Mouse (Mus musculus) stomach, postnatal 0 days (tissue): ENCODE results near the gene Lin28a. TPM values are rescaled to one million over a fixed set of nuclear protein-coding genes. Genes with fewer than 3 reads are reported as not detected.

Experiments
- ATAC-seq: fragments of 200-750 bp; cut with Nextera tagmentation; 2 replicates; pipeline ENCODE4 v1.8.0; 2017; ENCODE audit not compliant: low FRiP score, low TSS enrichment
- DNase-seq: peaks from one replicate; pipeline ENCODE4 v3.0.0-alpha.2; 2016; ENCODE audit warnings: low spot score
- H3K27ac ChIP-seq: fragments of 300-500 bp; sonication (generic); replicated peaks from 2 replicates; pipeline ENCODE4 v1.5.1; 2014; ENCODE audit warnings: mild to moderate bottlenecking, control low read depth
- H3K27me3 ChIP-seq: fragments of 300-500 bp; sonication (generic); 2 replicates; pipeline ENCODE4 v1.6.1; 2014; ENCODE audit warnings: low read length; ENCODE audit not compliant: control insufficient read depth, insufficient read depth
- H3K36me3 ChIP-seq: fragments of 300-500 bp; sonication (generic); 2 replicates; pipeline ENCODE4 v1.6.1; 2014; ENCODE audit warnings: low read length, mixed read lengths; ENCODE audit not compliant: control insufficient read depth, insufficient read depth
- H3K4me1 ChIP-seq: fragments of 300-500 bp; sonication (generic); replicated peaks from 2 replicates; pipeline ENCODE4 v1.6.1; 2014; ENCODE audit warnings: antibody characterized with exemption; ENCODE audit not compliant: control insufficient read depth, insufficient read depth
- H3K4me2 ChIP-seq: fragments of 300-500 bp; sonication (generic); replicated peaks from 2 replicates; pipeline ENCODE4 v1.6.1; 2014; ENCODE audit warnings: low read depth, mild to moderate bottlenecking, control low read depth, moderate library complexity
- H3K4me3 ChIP-seq: fragments of 300-500 bp; sonication (generic); 2 replicates; pipeline ENCODE4 v1.5.1; 2014; ENCODE audit warnings: low read depth, low read length, control low read depth
- H3K9ac ChIP-seq: fragments of 300-500 bp; sonication (generic); 2 replicates; pipeline ENCODE4 v1.6.1; 2014; ENCODE audit warnings: mild to moderate bottlenecking, low read length, control low read depth, mixed read lengths
- H3K9me3 ChIP-seq: fragments of 300-500 bp; sonication (generic); 2 replicates; pipeline ENCODE4 v1.6.1; 2016; ENCODE audit warnings: low read length; ENCODE audit not compliant: control insufficient read depth
- CTCF ChIP-seq: IDR thresholded peaks from 2 replicates; pipeline ENCODE4 v1.5.1; 2016; ENCODE audit warnings: antibody characterized with exemption, low read depth, mild to moderate bottlenecking, moderate library complexity
- EP300 ChIP-seq: optimal IDR thresholded peaks from 2 replicates; pipeline ENCODE3; 2016; ENCODE audit warnings: antibody characterized with exemption
- WGBS: fragments of 180-500 bp; shearing (Covaris S2); extraction: QIAGEN DNeasy Blood & Tissue Kit; methylation state at CpG from one replicate; pipeline ENCODE4 v1.1.7; 2014; 5-methylcytosine and 5-hydroxymethylcytosine counted together
- polyA plus RNA-seq: library from polyadenylated mRNA; unstranded; fragments of >200 nt; fragmentation: Nextera tagmentation; extraction: Ambion mirVana; gene quantifications from 2 replicates; pipeline ENCODE4 v1.2.1, GENCODE M21; 2015

Gene Lin28a
- polyA plus RNA-seq, 1 experiment from 2014 or later, result not detected

GRCm38 (mm10) chr4:134017201-134017865 lies 1.3 kb downstream of the Lin28a start:
- Histone ChIP-seq H3K36me3 (no peaks in the 10 kb centered on the region), H3K9ac (no peak overlapping the region), H3K4me2 (no peak overlapping the region), H3K9me3 (no peaks in the 10 kb centered on the region), H3K27ac (no peak overlapping the region), H3K4me3 (no peak overlapping the region), H3K4me1 (no peaks in the 10 kb centered on the region), H3K27me3 (peaks cover 15% of the 10 kb centered on the region; the same call in 1 of the 2 replicates)
- no peak for TF ChIP-seq CTCF
- no peak for TF ChIP-seq EP300
- 10% methylated on average over 21 of the region's 21 CpGs for WGBS
- ATAC-seq, result no peak
- DNase-seq, result no peak

- H3K4me1 ChIP-seq, result no peaks in the 10 kb centered on the region
- peaks cover 15% of the 10 kb centered on the region; the same call in 1 of the 2 replicates for H3K27me3 ChIP-seq
- DNase-seq, result no peak
Measured at GRCm38 (mm10) chr4:134016767-134017166, 1.9 kb downstream of the Lin28a start.

GRCm38 (mm10) chr4:134016208-134016607 lies 2.4 kb downstream of the Lin28a start:
- ATAC-seq (no peak), DNase-seq (no peak)
- H3K27me3 ChIP-seq, result peaks cover 15% of the 10 kb centered on the region; the same call in 1 of the 2 replicates
- 17% methylated on average over 7 of the region's 7 CpGs for WGBS
- no peaks in the 10 kb centered on the region for H3K9me3 ChIP-seq
- TF ChIP-seq EP300 (no peak), CTCF (no peak)
- no peak overlapping the region for H3K9ac ChIP-seq
- no peak overlapping the region for H3K27ac ChIP-seq
- H3K4me2 ChIP-seq, result no peak overlapping the region
- H3K36me3 ChIP-seq, result no peaks in the 10 kb centered on the region
- no peaks in the 10 kb centered on the region for H3K4me1 ChIP-seq
- no peak overlapping the region for H3K4me3 ChIP-seq

More at GRCm38 (mm10) chr4:134016767-134017166, 1.9 kb downstream of the Lin28a start:
- WGBS, result 3% methylated on average over 8 of the region's 8 CpGs
- no peak for TF ChIP-seq EP300
- TF ChIP-seq CTCF, result no peak
- Histone ChIP-seq H3K4me3 (no peak overlapping the region), H3K9ac (no peak overlapping the region), H3K9me3 (no peaks in the 10 kb centered on the region), H3K27ac (no peak overlapping the region), H3K36me3 (no peaks in the 10 kb centered on the region), H3K4me2 (no peak overlapping the region)
- ATAC-seq, result no peak

- H3K27ac ChIP-seq, result no peak overlapping the region
- no peaks in the 10 kb centered on the region for H3K9me3 ChIP-seq
- DNase-seq (peak; percentile 45), ATAC-seq (no peak)
- H3K4me1 ChIP-seq, result no peaks in the 10 kb centered on the region
- WGBS, result 48% methylated on average over 12 of the region's 12 CpGs
- H3K4me2 ChIP-seq, result no peak overlapping the region
- no peak overlapping the region for H3K4me3 ChIP-seq
- 0 out of 2 replicates have a peak, but pooled peaks cover 6% of the 10 kb centered on the region for H3K27me3 ChIP-seq
- no peaks in the 10 kb centered on the region for H3K36me3 ChIP-seq
- no peak for TF ChIP-seq EP300
- peak; percentile 63 for TF ChIP-seq CTCF
- H3K9ac ChIP-seq, result no peak overlapping the region
Measured at GRCm38 (mm10) chr4:134012858-134013528, 5.6 kb downstream of the Lin28a start.

GRCm38 (mm10) chr4:134011450-134012414 lies 6.9 kb downstream of the Lin28a start:
- Histone ChIP-seq H3K9me3 (no peaks in the 10 kb centered on the region), H3K4me1 (no peaks in the 10 kb centered on the region), H3K36me3 (no peaks in the 10 kb centered on the region), H3K27me3 (no peaks in the 10 kb centered on the region), H3K4me3 (no peak overlapping the region), H3K9ac (no peak overlapping the region), H3K27ac (no peak overlapping the region), H3K4me2 (no peak overlapping the region)
- WGBS, result 12% methylated on average over 16 of the region's 16 CpGs
- no peak for DNase-seq
- no peak for TF ChIP-seq CTCF
- TF ChIP-seq EP300, result no peak
- no peak for ATAC-seq
